37 mouse cellular contexts compared by ENCODE assay signal in the genomic region with DNA sequence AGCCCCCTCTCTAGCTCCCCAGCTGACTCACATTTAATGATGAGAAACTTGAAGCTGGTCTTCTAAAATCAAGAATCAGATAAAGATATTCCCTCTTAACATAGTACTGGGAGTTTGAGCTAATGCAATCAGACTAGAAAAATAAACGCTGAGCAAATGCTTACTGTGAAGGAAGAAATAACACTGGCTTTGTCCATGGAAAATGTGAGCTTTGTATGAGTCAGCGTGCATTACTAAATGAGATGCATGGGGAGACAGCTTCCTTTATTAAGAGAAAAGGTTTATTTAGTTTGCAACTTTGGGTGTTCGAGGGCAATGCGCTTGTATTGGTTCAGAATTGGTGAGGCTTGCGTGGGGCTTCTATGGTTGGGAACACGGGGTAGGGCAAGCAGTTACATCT. TPM values are rescaled to one million over a fixed set of nuclear protein-coding genes. Genes with fewer than 3 reads are reported as not detected.
"Had no signal": no experiment of that assay in that cellular context is flagged by ENCODE, and none has a peak within 500 bp of the region (broad histone marks: within the 10 kb centered on the region; RNA-seq: fewer than 3 reads in every experiment).

No protein-coding gene starts in this region.

- ATAC-seq: hindbrain, postnatal 0 days; intestine, embryonic 16.5 days; liver, embryonic 12.5 days had no signal

- H3K36me3 ChIP-seq: heart, embryonic 13.5 days; heart, embryonic 15.5 days; hindbrain, embryonic 13.5 days; hindbrain, embryonic 15.5 days; kidney, embryonic 15.5 days; limb, embryonic 13.5 days; limb, embryonic 15.5 days; liver, embryonic 12.5 days had no signal

- H3K4me1 ChIP-seq: heart, embryonic 13.5 days; heart, embryonic 15.5 days; hindbrain, embryonic 13.5 days; hindbrain, embryonic 15.5 days; limb, embryonic 13.5 days; limb, embryonic 15.5 days; liver, embryonic 12.5 days had no signal

- H3K9me3 ChIP-seq: heart, embryonic 13.5 days; heart, embryonic 15.5 days; hindbrain, embryonic 13.5 days; hindbrain, embryonic 15.5 days; kidney, embryonic 15.5 days; limb, embryonic 13.5 days; limb, embryonic 15.5 days; liver, embryonic 12.5 days had no signal

- H3K9ac ChIP-seq: heart, embryonic 13.5 days; heart, embryonic 15.5 days; hindbrain, embryonic 13.5 days; hindbrain, embryonic 15.5 days; kidney, embryonic 15.5 days; limb, embryonic 13.5 days; limb, embryonic 15.5 days; liver, embryonic 12.5 days; liver, embryonic 14.5 days had no signal

- H3K27ac ChIP-seq: heart, adult 2 months; heart, embryonic 13.5 days; heart, embryonic 15.5 days; hindbrain, embryonic 13.5 days; hindbrain, embryonic 15.5 days; hindbrain, postnatal 0 days; kidney, embryonic 15.5 days; kidney, postnatal 0 days; left cerebral cortex, adult 2 months; limb, embryonic 13.5 days; limb, embryonic 15.5 days; liver, embryonic 12.5 days; liver, embryonic 14.5 days had no signal

- H3K4me2 ChIP-seq: heart, embryonic 11.5 days; heart, embryonic 13.5 days; heart, embryonic 15.5 days; hindbrain, embryonic 13.5 days; hindbrain, embryonic 15.5 days; kidney, embryonic 15.5 days; limb, embryonic 13.5 days; limb, embryonic 15.5 days; liver, embryonic 12.5 days had no signal

- H3K27me3 ChIP-seq: heart, embryonic 13.5 days; heart, embryonic 15.5 days; hindbrain, embryonic 13.5 days; hindbrain, embryonic 15.5 days; kidney, embryonic 15.5 days; limb, embryonic 13.5 days; limb, embryonic 15.5 days; liver, embryonic 12.5 days had no signal

- H3K4me3 ChIP-seq: heart, adult 2 months; heart, embryonic 13.5 days; heart, embryonic 15.5 days; hindbrain, embryonic 13.5 days; hindbrain, embryonic 15.5 days; kidney, embryonic 15.5 days; left cerebral cortex, adult 2 months; limb, embryonic 13.5 days; limb, embryonic 15.5 days; liver, embryonic 12.5 days had no signal

- DNase-seq: gastrocnemius, postnatal 14 days; gastrocnemius, postnatal 36 days; heart, adult 2 months; heart, postnatal 14 days; heart, postnatal 36 days; kidney, adult 11 months; kidney, adult 2 months; kidney, adult 9 months; kidney, postnatal 14 days; kidney, postnatal 36 days; layer of hippocampus, adult 9-11 months; layer of hippocampus, postnatal 36 days; left cerebral cortex, postnatal 4 days had no signal

RNA-seq across cellular contexts. Expression of gene Nmu, which starts 52.7 kb away (rescaled TPM):
- total RNA-seq: gastrocnemius, adult 18-20 months; gastrocnemius, adult 8-10 months; gastrocnemius, postnatal 14 days; gastrocnemius, postnatal 36 days; heart, adult 2 months; heart, postnatal 14 days; heart, postnatal 36 days; hematopoietic stem cell, adult 5-6 weeks; hindbrain, postnatal 0 days; layer of hippocampus, adult 18-20 months; layer of hippocampus, adult 8-10 months; layer of hippocampus, postnatal 14 days; layer of hippocampus, postnatal 36 days; left cerebral cortex, adult 2 months; left cerebral cortex, postnatal 25 days; left cerebral cortex, postnatal 4 days; liver, adult 2 months had no signal
- polyA plus RNA-seq: heart, adult 2 months; heart, embryonic 11.5 days; heart, embryonic 13.5 days; heart, embryonic 15.5 days; heart, postnatal 0 days; hindbrain, embryonic 11.5 days; kidney, adult 2 months; kidney, embryonic 15.5 days; kidney, postnatal 0 days; liver, adult 2 months; liver, embryonic 12.5 days; liver, embryonic 14.5 days had no signal
